Mouse (Mus musculus) E14TG2a.4 (cell line): ENCODE data around the gene Cd8a.
"Not testable (repeated sequence)": the region's sequence is repeated elsewhere in the genome, so short reads cannot be mapped to it uniquely, and the experiment has no call there.

Experiments used
- H3K27me3 ChIP-seq: 2 replicates; pipeline ENCODE4 v1.6.1; 2014; ENCODE audit warnings: low read length, control low read depth; ENCODE audit not compliant: insufficient read depth
- H3K36me3 ChIP-seq: 2 replicates; pipeline ENCODE4 v1.6.1; 2014; ENCODE audit warnings: low read length, control low read depth; ENCODE audit not compliant: insufficient read depth
- H3K4me1 ChIP-seq: replicated peaks from 2 replicates; pipeline ENCODE4 v1.6.1; 2014; ENCODE audit warnings: low read depth, low read length, control low read depth
- H3K4me3 ChIP-seq: replicated peaks from 2 replicates; pipeline ENCODE4 v1.5.1; 2014; ENCODE audit warnings: mild to moderate bottlenecking, low read length
- H3K9me3 ChIP-seq: 2 replicates; pipeline ENCODE4 v1.6.1; 2014; ENCODE audit warnings: low read length, control low read depth
- CTCF ChIP-seq: conservative IDR thresholded peaks from 2 replicates; pipeline ENCODE4 v1.5.1; 2014; ENCODE audit warnings: low read length
- NANOG ChIP-seq: IDR thresholded peaks from 2 replicates; pipeline ENCODE4 v1.6.1; 2014; ENCODE audit warnings: borderline replicate concordance, low read length, mixed read lengths
- POU5F1 ChIP-seq: IDR thresholded peaks from 2 replicates; pipeline ENCODE4 v1.6.1; 2014; ENCODE audit warnings: low read length, borderline replicate concordance

Cd8a gene

DNA sequence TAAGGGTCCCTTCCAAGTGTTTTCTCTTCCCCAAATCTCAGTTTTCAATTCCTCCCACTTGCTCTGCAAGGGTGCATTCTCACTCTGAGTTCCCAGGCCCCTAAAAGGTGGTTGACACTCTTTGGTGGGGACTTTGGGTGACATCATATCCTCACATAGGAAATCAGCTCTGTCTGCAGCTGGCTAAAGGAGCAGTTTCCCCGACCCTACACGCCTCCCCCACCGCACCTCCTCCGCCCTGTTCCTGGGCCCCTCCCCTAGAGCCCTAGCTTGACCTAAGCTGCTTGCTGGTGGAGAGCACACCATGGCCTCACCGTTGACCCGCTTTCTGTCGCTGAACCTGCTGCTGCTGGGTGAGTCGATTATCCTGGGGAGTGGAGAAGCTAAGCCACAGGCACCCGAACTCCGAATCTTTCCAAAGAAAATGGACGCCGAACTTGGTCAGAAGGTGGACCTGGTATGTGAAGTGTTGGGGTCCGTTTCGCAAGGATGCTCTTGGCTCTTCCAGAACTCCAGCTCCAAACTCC lies at the start of gene Cd8a:
Gene Cd8a (plus strand): TSS at position 179 of the 527 bp plus-strand sequence.
- Histone ChIP-seq H3K27me3 (peaks cover 18% of the 10 kb centered on the region), H3K4me1 (peaks cover 18% of the 10 kb centered on the region), H3K4me3 (peak within 1 kb of the TSS; percentile 17; the same call in 1 of the 2 replicates), H3K9me3 (peaks cover 11% of the 10 kb centered on the region), H3K36me3 (no peaks in the 10 kb centered on the region)
- no peak for TF ChIP-seq NANOG
- TF ChIP-seq POU5F1, result no peak
- TF ChIP-seq CTCF, result no peak

GRCm38 (mm10) chr6:71324816-71325215 lies 48.4 kb upstream of the Cd8a start:
- Histone ChIP-seq H3K36me3 (no peaks in the 10 kb centered on the region), H3K4me3 (no peak overlapping the region), H3K9me3 (no peaks in the 10 kb centered on the region), H3K4me1 (peaks cover 4% of the 10 kb centered on the region; the same call in 1 of the 2 replicates), H3K27me3 (peaks cover 4% of the 10 kb centered on the region; the same call in 1 of the 2 replicates)
- no peak for TF ChIP-seq NANOG
- no peak for TF ChIP-seq POU5F1
- no peak for TF ChIP-seq CTCF

DNA sequence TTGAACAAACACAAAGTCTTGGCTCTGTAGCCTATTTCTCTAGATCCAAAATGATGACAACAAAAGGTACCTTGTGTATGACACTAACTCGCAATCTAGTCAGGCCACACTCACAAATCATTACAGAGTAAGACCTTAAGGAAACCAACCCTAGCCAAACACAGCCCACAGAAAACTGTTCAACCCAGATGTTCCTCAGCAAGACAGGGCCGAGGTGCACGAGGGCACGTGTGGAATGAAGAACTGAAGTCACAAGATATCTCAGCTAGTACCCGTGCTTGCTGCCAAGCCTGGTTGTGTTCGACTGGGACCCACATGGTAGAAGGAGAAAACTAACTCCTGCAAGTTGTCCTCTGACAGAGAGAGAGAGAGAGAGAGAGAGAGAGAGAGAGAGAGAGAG lies 43.3 kb upstream of the Cd8a start:
- Histone ChIP-seq H3K4me1 (no peaks in the 10 kb centered on the region), H3K4me3 (no peak overlapping the region), H3K9me3 (no peaks in the 10 kb centered on the region), H3K36me3 (no peaks in the 10 kb centered on the region), H3K27me3 (no peaks in the 10 kb centered on the region; the same call in 1 of the 2 replicates)
- TF ChIP-seq NANOG, result no peak

GRCm38 (mm10) chr6:71330486-71330885 lies 42.7 kb upstream of the Cd8a start:
- TF ChIP-seq POU5F1 (no peak), CTCF (no peak), NANOG (no peak)
- H3K9me3 ChIP-seq, result no peaks in the 10 kb centered on the region

GRCm38 (mm10) chr6:71331491-71331890 lies 41.7 kb upstream of the Cd8a start:
- H3K4me3 ChIP-seq, H3K4me1 ChIP-seq, H3K36me3 ChIP-seq, H3K9me3 ChIP-seq, H3K27me3 ChIP-seq: not testable (repeated sequence)

More at GRCm38 (mm10) chr6:71330486-71330885, 42.7 kb upstream of the Cd8a start:
- H3K36me3 ChIP-seq, result no peaks in the 10 kb centered on the region
- H3K27me3 ChIP-seq, result no peaks in the 10 kb centered on the region
- H3K4me3 ChIP-seq, result no peak overlapping the region
- no peaks in the 10 kb centered on the region for H3K4me1 ChIP-seq

GRCm38 (mm10) chr6:71332236-71332965 lies 40.8 kb upstream of the Cd8a start:
- TF ChIP-seq POU5F1 (no peak), CTCF (no peak), NANOG (no peak)
- no peaks in the 10 kb centered on the region for H3K9me3 ChIP-seq
- H3K36me3 ChIP-seq, result no peaks in the 10 kb centered on the region
- no peaks in the 10 kb centered on the region for H3K27me3 ChIP-seq
- H3K4me1 ChIP-seq, result no peaks in the 10 kb centered on the region
- no peak overlapping the region for H3K4me3 ChIP-seq

DNA sequence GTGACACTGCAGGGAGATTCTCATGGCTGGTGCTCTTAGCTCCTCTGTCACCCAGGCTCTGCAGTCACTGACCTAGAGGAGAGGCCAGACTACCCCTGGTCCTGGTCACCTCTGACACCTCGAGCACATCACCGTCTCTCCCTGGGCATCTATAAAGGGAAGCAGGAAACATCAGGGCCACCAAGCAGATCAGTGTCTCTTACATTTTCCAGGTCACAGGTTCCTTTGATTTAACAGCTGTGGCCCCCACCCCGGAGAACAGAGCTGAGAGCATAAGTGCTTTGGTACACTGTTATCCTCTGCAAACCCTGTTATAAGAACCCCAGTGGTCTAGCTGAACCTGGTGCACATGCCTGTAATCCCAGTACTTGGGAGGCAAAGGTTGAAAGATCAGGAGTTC lies 40.2 kb upstream of the Cd8a start:
- Histone ChIP-seq H3K4me3 (no peak overlapping the region), H3K27me3 (no peaks in the 10 kb centered on the region), H3K36me3 (no peaks in the 10 kb centered on the region), H3K4me1 (no peaks in the 10 kb centered on the region), H3K9me3 (no peaks in the 10 kb centered on the region)
- no peak for TF ChIP-seq NANOG
- TF ChIP-seq POU5F1, result no peak
- TF ChIP-seq CTCF, result no peak

DNA sequence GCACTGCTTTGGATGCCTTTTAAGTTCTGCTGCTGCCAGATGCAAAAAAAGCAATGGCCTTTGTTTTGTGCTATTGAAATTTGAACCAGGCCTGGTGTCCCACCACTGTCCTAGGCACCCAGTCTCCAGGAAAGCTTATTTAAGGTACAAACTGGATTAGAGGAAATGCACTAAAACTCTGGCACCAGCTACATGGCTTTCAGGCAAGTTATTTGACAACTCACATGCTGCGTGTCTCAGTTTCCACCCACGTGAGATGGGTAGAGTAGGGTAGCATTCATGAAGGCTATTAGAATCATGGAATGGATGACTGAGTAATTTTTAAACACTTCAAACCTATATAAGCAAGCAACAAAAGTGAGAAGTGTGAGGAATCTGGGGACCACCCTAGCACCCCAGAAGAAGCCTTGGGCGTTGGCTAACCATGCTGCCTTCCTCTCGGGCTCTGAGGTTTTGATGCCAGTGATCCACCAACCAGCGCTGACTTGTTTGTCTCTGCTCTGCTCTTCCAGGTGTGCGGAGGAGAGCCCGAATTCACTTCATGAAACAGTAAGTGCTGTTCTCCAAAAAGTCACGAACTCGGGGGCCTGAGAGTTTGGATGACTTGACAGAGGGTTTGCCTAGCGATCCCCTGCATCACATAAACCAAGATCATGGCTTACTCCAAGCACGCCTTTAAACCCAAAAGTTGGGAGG lies 39.5 kb upstream of the Cd8a start:
- Histone ChIP-seq H3K9me3 (no peaks in the 10 kb centered on the region), H3K27me3 (no peaks in the 10 kb centered on the region), H3K36me3 (no peaks in the 10 kb centered on the region), H3K4me1 (no peaks in the 10 kb centered on the region), H3K4me3 (no peak overlapping the region)
- no peak for TF ChIP-seq CTCF
- TF ChIP-seq NANOG, result no peak
- TF ChIP-seq POU5F1, result no peak

DNA sequence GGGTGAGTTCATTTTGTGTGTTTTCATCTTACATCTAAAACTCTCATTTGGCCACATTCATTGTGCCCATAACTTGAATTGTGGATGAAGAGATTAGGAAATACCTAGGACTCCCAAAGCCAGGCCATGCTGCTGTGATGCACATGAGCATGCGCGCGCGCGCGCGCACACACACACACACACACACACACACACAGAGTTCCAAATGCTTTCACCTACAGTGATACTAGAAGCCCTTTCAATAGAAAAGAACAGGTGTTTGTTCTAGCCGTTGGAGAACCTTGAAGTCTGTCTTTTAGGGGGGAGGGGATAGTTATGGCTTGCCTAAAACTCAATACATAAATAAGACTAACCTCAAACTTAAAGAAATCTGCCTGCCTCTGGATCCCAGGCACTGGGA lies 35.6 kb upstream of the Cd8a start:
- no peak for TF ChIP-seq NANOG
- TF ChIP-seq POU5F1, result no peak
- TF ChIP-seq CTCF, result no peak
- H3K4me1 ChIP-seq, result no peaks in the 10 kb centered on the region
- H3K36me3 ChIP-seq, result no peaks in the 10 kb centered on the region
- no peak overlapping the region for H3K4me3 ChIP-seq
- no peaks in the 10 kb centered on the region for H3K9me3 ChIP-seq
- H3K27me3 ChIP-seq, result 0 out of 2 replicates have a peak, but pooled peaks cover 3% of the 10 kb centered on the region
